Mouse (Mus musculus) activated CD4-positive, CD25-positive, alpha-beta regulatory T cell, adult 4 months (primary cell): ENCODE results near the gene Bace1. TPM values are rescaled to one million over a fixed set of nuclear protein-coding genes. Genes with fewer than 3 reads are reported as not detected.
"Not testable (repeated sequence)": the region's sequence is repeated elsewhere in the genome, so short reads cannot be mapped to it uniquely, and the experiment has no call there.

Source experiments
- ATAC-seq: one replicate; pipeline ENCODE4 v1.8.0; 2017
- polyA plus RNA-seq, 2 experiments: library from polyadenylated mRNA; unstranded; fragments of 100-300 nt; shearing (Covaris generic); gene quantifications; one replicate each; pipeline ENCODE4 v1.2.1; 2017

Gene Bace1
- polyA plus RNA-seq, 2 experiments from 2014 or later = 8.0 to 10.0 TPM

GRCm38 (mm10) chr9:45838069-45838433 lies 329 bp upstream of the Bace1 start:
- ATAC-seq = no peak

GRCm38 (mm10) chr9:45839139-45839981 lies 980 bp downstream of the Bace1 start:
- no peak for ATAC-seq

- ATAC-seq = no peak
These were observed 1.6 kb downstream of the Bace1 start for GRCm38 (mm10) chr9:45839982-45840300.

GRCm38 (mm10) chr9:45840331-45840730 lies 2.0 kb downstream of the Bace1 start:
- ATAC-seq = no peak

GRCm38 (mm10) chr9:45841458-45841857 lies 3.1 kb downstream of the Bace1 start:
- no peak for ATAC-seq

- no peak for ATAC-seq
These were observed 4.6 kb downstream of the Bace1 start for GRCm38 (mm10) chr9:45843007-45843406.

GRCm38 (mm10) chr9:45843780-45844179 lies 5.4 kb downstream of the Bace1 start:
- no peak for ATAC-seq

- ATAC-seq = no peak
These were observed 7.2 kb downstream of the Bace1 start for GRCm38 (mm10) chr9:45845541-45845940.

GRCm38 (mm10) chr9:45846176-45846575 lies 7.8 kb downstream of the Bace1 start:
- not testable (repeated sequence) for ATAC-seq

- no peak for ATAC-seq
These were observed 8.6 kb downstream of the Bace1 start for GRCm38 (mm10) chr9:45846891-45847460.

- no peak for ATAC-seq
These were observed 11.4 kb downstream of the Bace1 start for GRCm38 (mm10) chr9:45849528-45850408.

GRCm38 (mm10) chr9:45850528-45851155 lies 12.3 kb downstream of the Bace1 start:
- ATAC-seq = no peak

GRCm38 (mm10) chr9:45851330-45851729 lies 12.9 kb downstream of the Bace1 start:
- no peak for ATAC-seq

GRCm38 (mm10) chr9:45851776-45852175 lies 13.4 kb downstream of the Bace1 start:
- no peak for ATAC-seq

GRCm38 (mm10) chr9:45853695-45854094 lies 15.3 kb downstream of the Bace1 start:
- no peak for ATAC-seq

- no peak for ATAC-seq
These were observed 15.8 kb downstream of the Bace1 start for GRCm38 (mm10) chr9:45854136-45854535.

GRCm38 (mm10) chr9:45859364-45859763 lies 21.0 kb downstream of the Bace1 start:
- ATAC-seq = no peak

GRCm38 (mm10) chr9:45861813-45862212 lies 23.4 kb downstream of the Bace1 start:
- ATAC-seq = no peak

GRCm38 (mm10) chr9:45869181-45869580 lies 30.8 kb downstream of the Bace1 start:
- no peak for ATAC-seq

- ATAC-seq = no peak
These were observed 31.9 kb downstream of the Bace1 start for GRCm38 (mm10) chr9:45870265-45870664.

GRCm38 (mm10) chr9:45877928-45878327 lies 39.5 kb downstream of the Bace1 start:
- ATAC-seq = no peak

GRCm38 (mm10) chr9:45893681-45894080 lies 55.3 kb downstream of the Bace1 start:
- ATAC-seq = no peak

- ATAC-seq = no peak
These were observed 66.8 kb downstream of the Bace1 start for GRCm38 (mm10) chr9:45905196-45905595.
